Mouse (Mus musculus): ENCODE measurements at regions not wholly inside any gene's neighbourhood (a gene's known extent, or its start where the extent isn't known, plus 50 kb on each side); places are given as distances from the start of the nearest gene placed in this dataset.
"Not testable (repeated sequence)": the region's sequence is repeated elsewhere in the genome, so short reads cannot be mapped to it uniquely, and the experiment has no call there.

- not testable (repeated sequence) for DNase-seq (ENCODE audit: low spot score)
Measured at GRCm38 (mm10) chr6:76130201-76130600, 367.4 kb downstream of the Gm9008 start.

- DNase-seq (ENCODE audit: low spot score), result no peak
Measured at GRCm38 (mm10) chr6:76115758-76116157, 381.8 kb downstream of the Gm9008 start.

GRCm38 (mm10) chr6:76114346-76114745 is 383.2 kb downstream of the Gm9008 start:
- DNase-seq (ENCODE audit: low spot score), result no peak

GRCm38 (mm10) chr6:76065383-76065782 is 432.2 kb downstream of the Gm9008 start:
- no peak for DNase-seq (ENCODE audit: low spot score)

GRCm38 (mm10) chr6:76052652-76053313 is 444.8 kb downstream of the Gm9008 start:
- peak; percentile 41 for DNase-seq (ENCODE audit: low spot score)

GRCm38 (mm10) chr6:76007783-76008406 is 489.7 kb downstream of the Gm9008 start:
- DNase-seq (ENCODE audit: low spot score), result no peak
